Mouse (Mus musculus) hindlimb bud, embryonic 11.5 days (tissue): ENCODE data around the gene Plekhg6.
A peak's percentile ranks its signal among the peaks of the same experiment; 100 is the strongest.

ENCODE experiments used
- DNase-seq: peaks from one replicate; pipeline ENCODE4 v3.0.0-alpha.2; 2012; ENCODE audit warnings: low read depth, low spot score; ENCODE audit errors: extremely low spot score

Plekhg6 gene

DNA sequence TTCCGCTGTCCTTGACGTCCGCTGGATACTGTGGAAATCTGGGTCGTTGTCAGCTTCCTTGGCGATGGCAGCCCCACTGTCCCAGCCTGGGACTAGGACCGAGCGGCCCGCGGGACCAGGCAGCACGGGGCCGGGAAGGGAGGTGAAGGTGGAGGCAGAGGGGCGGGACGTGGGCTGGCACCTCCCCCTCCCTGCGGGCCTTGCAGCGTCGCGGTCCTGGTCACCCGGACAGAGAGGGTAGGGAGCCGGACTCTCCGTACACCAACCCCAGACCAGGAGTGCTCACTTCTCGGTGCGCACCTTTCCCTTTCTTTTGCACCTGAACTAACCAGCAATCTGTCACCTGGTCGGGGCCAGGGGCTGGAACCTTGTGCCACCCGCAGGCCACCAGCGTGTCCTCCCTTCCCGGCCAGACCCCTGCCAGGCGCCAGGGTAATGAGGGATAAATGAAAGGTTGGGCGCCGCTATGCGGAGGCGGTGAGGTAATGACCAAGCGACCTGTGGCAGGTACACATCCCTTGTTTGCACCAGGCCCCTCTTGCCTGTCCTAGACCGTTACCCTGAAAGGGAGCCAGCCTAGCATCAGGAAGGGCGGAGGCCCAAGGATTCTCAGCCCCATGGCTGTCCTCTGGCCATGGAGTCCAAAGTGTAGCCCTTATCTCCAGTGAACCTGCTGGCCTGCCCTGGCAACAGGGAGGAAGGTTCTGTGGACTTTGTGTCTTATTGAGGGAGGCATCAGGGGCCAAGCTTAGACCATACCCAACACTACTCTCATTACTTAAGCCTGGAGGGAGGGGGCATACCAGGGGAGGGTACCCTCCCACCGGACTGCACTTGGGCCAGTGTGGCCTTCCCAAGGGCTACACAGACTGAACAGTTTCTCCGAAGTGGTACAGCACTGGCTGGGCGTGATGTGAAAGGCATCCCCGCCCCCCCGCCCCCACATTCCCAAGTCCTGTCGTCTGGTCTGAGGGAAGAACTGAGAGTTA lies at the start of gene Plekhg6:
Gene Plekhg6 (minus strand): TSS at position 422 of the 989 bp plus-strand sequence.
- no peak for DNase-seq

DNA sequence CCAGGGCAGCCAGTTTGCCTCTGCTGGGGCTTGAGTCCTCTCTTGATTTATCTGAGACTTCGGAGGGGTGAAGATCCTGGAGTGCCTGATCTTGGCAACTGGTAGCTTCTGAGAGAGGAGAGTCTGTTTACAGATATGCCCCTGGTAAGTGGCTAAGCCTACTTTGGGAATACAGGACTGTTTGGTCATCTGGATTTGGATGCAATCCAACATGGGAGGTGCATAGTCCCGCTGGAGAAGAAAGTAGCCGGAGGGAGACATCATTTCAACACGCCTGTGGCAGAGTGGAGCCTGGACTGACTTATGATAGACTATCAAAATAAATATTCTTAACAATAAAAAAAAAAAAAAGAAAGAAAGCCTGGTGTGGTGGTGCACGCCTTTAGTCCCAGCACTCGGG lies 49.1 kb upstream of the Plekhg6 start:
- no peak for DNase-seq

DNA sequence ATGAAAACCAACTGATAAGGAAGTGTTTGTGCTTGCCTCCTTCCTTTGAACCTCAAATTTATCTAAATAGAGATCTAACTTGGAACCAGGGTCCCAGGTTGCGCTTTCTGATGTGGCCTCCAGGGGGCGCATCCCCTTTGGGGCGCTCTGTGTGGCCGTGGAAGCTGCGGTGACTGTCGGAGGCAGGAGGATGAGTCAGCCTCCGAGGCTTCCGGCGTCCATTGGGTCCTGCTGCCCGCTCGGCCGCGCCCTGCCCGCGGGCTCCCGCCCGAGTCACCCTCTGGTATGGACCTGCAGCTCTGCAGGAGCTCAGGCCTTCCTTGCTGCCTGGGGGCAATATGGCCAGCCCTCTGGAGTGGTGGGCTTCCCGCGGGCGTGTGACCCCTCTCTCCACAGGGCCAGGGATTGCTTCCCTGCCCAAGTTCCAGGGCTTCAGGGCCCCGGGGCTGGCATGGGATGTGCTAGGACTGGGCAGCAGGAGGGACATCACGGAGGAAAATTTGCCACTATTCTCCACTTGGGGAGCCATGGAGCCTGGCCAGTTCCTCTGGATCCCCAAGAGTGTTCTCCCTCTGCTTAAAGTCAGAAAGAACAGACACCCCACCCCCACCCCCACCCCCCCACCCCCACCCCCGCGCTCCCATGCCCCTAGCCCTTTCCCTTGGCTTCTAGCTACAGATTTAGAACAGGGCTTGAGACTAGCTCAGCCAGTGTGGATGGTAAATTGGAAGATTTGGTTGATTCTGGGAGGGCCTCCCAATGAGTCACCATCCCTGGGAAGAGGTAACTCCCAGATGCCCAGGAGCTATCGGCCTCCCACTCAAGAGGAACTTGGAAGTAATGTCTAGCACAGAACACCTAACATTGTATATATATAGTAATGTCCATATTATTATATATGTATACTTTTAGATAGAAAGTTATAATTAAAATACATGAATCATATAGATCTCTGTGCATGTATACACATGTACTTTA lies 46.1 kb upstream of the Plekhg6 start:
- no peak for DNase-seq

GRCm38 (mm10) chr6:125425205-125426090 lies 44.9 kb upstream of the Plekhg6 start:
- DNase-seq: no peak

DNA sequence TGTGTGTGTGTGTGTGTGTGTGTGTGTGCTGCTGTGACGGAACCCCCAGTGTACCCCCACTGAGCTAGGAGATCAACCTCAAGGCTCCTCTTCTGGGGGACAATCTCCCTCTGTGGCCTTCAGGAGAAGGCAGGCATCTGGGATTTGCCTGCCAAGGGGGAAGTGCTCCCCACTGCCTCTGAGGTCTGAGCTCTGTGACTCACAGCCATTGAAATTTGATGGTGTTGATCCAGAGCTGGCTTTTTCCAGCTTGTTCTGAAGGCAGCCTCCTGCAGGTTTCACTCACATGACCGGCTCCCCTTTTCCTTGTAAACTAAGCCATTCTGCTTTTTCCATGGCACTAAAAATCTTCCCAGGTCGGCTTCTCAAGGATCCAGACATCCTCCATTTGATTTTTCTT lies 43.6 kb upstream of the Plekhg6 start:
- DNase-seq: no peak

DNA sequence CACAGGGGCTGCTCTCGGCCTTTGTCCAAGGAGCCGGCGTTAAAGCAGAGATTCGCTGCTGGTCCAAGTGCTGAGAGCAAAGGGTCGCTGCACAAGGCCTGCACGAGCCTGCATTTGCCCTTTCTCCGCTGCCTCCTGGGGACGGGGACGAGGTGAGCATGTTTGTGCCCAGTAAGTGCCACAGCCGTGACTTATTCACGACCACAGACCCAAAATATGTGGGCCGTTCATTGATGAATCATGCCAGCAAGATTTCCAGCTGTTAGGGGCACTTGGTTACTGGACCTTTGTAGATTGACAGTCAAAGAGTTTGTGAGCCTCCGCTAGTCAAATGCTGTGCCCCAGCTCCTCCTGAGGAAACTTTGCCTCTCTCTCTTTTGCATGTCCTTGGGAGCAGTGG lies 42.9 kb upstream of the Plekhg6 start:
- DNase-seq: no peak

DNA sequence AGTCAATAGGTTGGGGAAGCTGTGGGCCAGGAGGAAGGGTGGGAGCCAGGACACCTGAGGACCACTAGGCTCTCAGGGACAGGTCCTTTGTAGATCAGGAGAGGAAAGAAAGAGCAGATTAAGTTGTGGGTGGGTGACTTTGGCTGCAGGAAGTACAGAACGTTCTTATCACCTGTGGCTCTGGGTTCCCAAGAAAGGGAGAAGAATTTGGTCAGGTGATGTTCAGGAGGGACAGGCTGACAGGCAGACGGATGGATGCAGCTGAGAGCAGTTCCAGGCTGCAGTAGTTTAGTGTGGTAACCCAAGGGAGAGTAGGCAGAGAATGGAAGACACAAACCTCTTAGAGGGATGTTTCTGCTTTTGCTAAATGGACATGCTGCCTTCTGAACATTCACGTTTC lies 42.5 kb upstream of the Plekhg6 start:
- DNase-seq: no peak

- no peak for DNase-seq
Observed at GRCm38 (mm10) chr6:125422051-125422822, 41.6 kb upstream of the Plekhg6 start.

GRCm38 (mm10) chr6:125420458-125421063 lies 40.0 kb upstream of the Plekhg6 start:
- DNase-seq: no peak

GRCm38 (mm10) chr6:125418744-125419143 lies 38.2 kb upstream of the Plekhg6 start:
- peak; percentile 81 for DNase-seq

GRCm38 (mm10) chr6:125413326-125413725 lies 32.7 kb upstream of the Plekhg6 start:
- DNase-seq: no peak

DNA sequence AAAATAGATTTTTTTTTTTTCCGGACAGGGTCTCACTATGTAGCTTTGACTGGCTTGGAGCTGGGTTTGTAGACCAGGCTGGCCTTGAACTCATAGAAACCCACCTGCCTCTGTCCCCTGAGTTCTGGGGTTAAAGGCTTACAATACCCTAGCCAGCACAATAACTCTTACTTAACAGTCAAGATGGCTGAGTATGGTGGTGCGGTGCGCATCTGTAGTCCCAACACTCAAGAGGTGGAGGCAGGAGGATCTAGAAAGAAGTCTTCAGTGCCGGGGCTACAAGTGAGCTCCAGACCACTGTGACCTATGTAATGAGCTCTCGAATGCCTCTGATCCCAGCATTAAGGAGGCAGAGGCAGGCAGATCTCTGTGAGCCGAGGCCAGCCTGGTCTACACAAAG lies 31.1 kb upstream of the Plekhg6 start:
- no peak for DNase-seq

DNA sequence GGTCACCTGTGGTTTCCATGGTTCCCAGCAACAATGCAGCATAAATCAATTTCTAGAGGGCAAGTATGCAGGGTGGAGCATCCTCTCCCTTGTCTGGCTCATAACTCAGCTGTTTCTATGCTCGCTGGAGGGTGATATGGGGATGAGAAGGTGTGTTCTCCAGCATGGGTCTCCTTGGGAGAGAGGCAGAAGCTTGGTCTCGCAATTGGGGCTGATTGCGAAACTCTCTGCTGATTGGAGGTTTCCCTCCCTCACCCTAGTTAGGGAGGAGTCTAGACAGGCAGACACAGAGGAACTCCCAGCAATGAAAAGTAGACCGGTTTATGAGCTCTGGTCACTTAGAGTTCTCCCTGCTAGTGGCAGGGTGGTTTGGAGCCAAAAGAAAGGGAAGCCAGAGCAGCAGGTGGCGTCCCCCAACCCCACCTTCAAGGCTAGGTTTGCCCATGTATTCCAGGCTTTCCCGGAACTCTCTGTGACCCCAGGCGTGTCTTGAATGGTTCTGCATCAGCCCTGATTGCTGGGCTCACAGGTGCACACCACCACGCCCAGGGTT lies 30.5 kb upstream of the Plekhg6 start:
- DNase-seq: no peak

DNA sequence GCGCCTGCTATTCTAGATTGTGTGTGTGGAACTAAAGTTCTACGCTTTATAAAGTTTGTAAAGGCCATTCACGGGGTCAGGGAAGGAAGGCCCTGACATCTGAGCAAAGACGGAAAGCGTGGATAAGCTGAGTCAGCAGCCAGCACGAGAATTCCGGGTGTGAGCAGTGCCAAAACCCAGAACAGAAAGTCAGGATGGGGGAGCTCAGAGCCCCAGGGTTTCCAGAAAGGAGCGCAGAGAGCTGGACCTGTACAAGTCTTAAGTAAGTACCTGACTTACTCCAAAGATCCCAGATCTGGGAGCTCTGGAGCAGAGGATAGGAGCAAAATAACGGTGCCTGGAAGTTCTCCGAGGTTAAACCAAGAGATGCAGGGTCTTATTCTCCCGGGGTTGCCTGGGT lies 30.0 kb upstream of the Plekhg6 start:
- no peak for DNase-seq

DNA sequence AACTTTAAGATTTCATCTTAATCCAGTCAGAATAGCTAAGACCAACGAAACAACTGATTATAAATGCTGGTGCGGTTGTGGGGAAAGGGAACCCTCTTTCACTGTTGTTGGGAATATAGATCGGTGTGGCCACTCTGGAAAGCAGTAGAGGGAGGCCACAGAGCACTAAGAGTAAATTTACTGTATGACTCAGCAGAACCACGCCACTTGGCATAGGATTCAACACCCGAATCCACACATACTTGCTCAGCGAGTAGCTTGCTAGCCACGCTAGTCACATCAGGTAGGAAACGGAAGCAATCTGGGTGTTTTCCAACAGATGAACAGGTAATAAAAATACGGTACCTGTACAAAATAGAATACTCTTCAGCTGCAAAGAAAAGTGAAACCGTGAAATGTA lies 27.1 kb upstream of the Plekhg6 start:
- no peak for DNase-seq

- no peak for DNase-seq
Observed at GRCm38 (mm10) chr6:125407224-125407623, 26.6 kb upstream of the Plekhg6 start.

GRCm38 (mm10) chr6:125405461-125406382 lies 25.1 kb upstream of the Plekhg6 start:
- DNase-seq: no peak

GRCm38 (mm10) chr6:125389853-125390252 lies 9.3 kb upstream of the Plekhg6 start:
- no peak for DNase-seq
